Mouse (Mus musculus) cerebellum, adult 8-10 months (tissue): ENCODE data around the gene Trim9.

Source experiments
- DNase-seq: peaks from one replicate; pipeline ENCODE4 v3.0.0; 2022

Gene Trim9

DNA sequence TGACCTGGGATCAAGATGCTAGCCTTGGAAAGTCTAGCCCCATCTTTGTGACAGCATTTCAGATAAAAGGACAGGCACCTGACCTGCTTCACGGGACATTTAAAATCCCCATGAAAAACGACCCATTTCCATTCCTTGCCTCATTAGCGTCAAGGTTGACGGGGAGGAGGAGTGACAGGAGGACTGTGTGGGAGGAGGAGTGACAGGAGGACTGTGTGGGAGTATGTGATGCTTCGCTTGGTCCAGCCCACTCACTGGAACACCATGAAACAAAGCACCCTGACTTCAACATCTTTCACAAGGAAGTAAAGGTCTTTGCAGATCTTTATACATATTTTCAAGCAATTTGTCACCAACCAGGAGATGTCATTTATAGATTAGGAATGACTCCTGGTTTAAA, 139.2 kb downstream of the Trim9 start:
- no peak for DNase-seq

DNA sequence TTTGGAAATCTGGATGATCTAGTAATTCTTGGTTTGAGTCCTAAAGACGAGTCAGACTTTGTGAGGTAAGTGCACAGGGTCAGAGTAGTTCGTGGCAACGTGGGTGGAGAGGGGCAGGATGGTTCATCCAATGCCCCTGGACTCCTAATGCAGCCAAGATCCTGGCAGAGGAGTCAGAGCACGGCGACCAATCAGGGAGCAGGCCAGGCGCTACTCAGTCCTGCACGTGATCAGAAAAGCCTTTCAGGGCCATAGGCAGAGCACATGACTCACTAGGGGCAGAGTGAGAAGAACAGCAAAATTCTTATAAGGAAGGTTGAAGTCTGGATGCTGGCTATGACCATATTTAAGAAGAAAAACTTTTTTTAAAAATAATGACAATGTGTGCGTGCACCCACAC, 143.0 kb downstream of the Trim9 start:
- no peak for DNase-seq

DNA sequence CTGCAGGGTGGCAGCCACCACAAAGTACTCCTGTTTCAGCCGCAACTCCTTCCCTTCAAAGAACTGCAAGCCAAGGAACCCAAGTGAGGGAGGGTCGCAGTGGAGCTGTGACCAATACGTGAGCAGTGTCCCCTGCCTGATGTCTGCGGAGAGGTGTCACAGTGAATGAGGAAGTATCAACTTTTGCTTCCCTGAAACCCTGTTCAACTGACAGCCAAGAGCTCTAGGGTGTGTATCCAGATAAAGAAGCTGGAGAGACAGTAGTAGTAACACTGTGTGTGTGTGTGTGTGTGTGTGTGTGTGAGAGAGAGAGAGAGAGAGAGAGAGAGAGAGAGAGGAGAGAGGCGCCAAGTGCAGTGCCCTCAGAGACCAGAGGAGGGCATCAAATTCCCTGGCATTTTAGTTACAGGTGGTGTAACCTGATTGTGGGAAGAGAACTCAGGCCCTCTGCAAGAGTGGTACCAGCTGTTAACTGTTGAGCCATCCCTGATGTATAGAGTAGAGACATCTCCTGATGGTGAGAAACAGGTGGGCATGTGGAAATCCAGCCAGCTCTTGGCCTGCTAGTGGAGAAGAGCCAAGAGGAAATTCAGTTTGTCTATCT, 145.4 kb downstream of the Trim9 start:
- DNase-seq, result no peak

DNA sequence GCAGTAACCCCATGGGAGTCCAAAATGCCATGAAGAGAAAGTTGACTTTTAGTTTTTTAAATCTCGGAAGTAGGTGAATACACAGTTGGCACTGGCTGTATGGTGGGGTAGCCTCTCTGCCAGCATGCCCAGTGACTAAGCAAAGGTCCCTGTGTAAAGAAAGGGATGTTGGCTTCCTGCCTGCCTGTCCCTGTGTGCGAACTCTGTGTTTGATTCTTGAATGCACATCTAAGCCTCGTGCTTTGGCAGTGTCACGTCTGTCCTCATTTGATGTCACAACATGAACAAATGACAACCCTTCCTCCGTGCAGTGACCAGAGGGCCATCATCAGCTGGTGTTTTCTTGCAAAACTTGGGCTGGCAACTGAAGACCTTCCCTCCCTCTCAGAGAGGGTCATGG, 151.1 kb downstream of the Trim9 start:
- DNase-seq, result no peak

DNA sequence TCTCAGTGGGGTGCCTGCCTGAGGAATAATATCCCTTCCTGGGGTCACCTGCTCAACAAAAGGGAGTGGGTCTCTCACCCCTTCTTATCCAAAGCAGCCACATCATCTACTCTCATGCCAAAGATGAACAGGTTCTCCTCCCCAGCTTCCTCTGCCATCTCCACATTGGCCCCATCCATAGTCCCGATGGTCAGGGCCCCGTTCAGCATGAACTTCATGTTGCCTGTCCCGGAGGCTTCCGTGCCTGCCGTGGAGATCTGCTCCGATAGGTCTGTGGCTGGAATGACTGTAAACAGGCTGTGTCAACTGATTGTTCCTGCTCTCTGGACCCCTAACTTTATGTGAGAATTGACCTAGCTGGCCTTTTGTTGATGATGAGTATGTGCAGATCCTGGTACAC, 152.0 kb downstream of the Trim9 start:
- no peak for DNase-seq
